Mouse (Mus musculus) intestine, embryonic 16.5 days (tissue): ENCODE measurements at regions not wholly inside any gene's neighbourhood (a gene's known extent, or its start where the extent isn't known, plus 50 kb on each side); places are given as distances from the start of the nearest gene placed in this dataset.
A peak's percentile ranks its signal among the peaks of the same experiment; 100 is the strongest.

ENCODE experiments used
- ATAC-seq: fragments of 200-750 bp; cut with Nextera tagmentation; 2 replicates; pipeline ENCODE4 v1.8.0; 2017; ENCODE audit warnings: moderate TSS enrichment, moderate library complexity
- H3K27ac ChIP-seq: fragments of 300-500 bp; sonication (generic); 2 replicates; pipeline ENCODE4 v1.5.1; 2014; ENCODE audit warnings: mild to moderate bottlenecking, low read length
- H3K27me3 ChIP-seq: fragments of 300-500 bp; sonication (generic); replicated peaks from 2 replicates; pipeline ENCODE4 v1.6.1; 2014; ENCODE audit warnings: low read length, control low read depth, mixed read lengths; ENCODE audit not compliant: control insufficient read depth, insufficient read depth
- H3K36me3 ChIP-seq: fragments of 300-500 bp; sonication (generic); 2 replicates; pipeline ENCODE4 v1.6.1; 2014; ENCODE audit warnings: low read length, control low read depth; ENCODE audit not compliant: control insufficient read depth, insufficient read depth
- H3K4me1 ChIP-seq: fragments of 300-500 bp; sonication (generic); 2 replicates; pipeline ENCODE4 v1.6.1; 2014; ENCODE audit warnings: low read length, control low read depth, mixed read lengths; ENCODE audit not compliant: control insufficient read depth, insufficient read depth
- H3K4me2 ChIP-seq: fragments of 300-500 bp; sonication (generic); 2 replicates; pipeline ENCODE4 v1.6.1; 2014; ENCODE audit warnings: low read depth, low read length, control low read depth
- H3K4me3 ChIP-seq: fragments of 300-500 bp; sonication (generic); 2 replicates; pipeline ENCODE4 v1.5.1; 2014; ENCODE audit warnings: mild to moderate bottlenecking, low read length
- H3K9ac ChIP-seq: fragments of 300-500 bp; sonication (generic); 2 replicates; pipeline ENCODE4 v1.6.1; 2014; ENCODE audit warnings: low read depth, low read length
- H3K9me3 ChIP-seq: fragments of 300-500 bp; sonication (generic); 2 replicates; pipeline ENCODE4 v1.6.1; 2016; ENCODE audit warnings: low read length, control low read depth; ENCODE audit not compliant: control insufficient read depth
- WGBS: fragments of 180-500 bp; shearing (Covaris S2); extraction: QIAGEN DNeasy Blood & Tissue Kit; methylation state at CpG from one replicate; pipeline ENCODE4 v1.1.7; 2014; 5-methylcytosine and 5-hydroxymethylcytosine counted together

DNA sequence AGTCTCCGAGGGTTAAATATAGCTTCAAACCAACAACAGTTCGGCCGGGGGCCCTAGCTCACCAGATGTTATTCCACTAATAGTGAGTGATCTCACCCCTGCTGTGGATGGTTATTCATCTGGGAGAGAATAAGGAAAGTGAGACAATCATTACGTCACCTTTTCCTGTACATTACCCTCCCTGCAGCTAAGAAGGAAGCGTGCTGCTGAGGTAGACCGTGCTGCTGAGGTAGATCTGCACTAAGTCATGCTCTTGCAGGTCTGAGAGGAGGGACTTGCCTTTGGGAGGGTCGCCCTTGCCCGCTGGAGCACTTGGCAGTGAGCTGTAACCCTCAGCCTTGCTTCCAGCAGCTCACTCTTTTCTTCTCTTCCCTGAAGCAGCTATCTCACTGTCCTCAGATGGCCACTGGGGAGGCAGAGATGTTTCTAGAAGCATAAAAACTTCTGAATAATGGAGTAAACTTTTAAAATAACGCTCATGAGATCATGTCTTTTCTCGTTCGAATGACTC lies 77.3 kb upstream of the Otud4 start:
- peak overlapping the region; percentile 70 for H3K27ac ChIP-seq
- H3K4me3 ChIP-seq: no peak overlapping the region
- no peaks in the 10 kb centered on the region for H3K27me3 ChIP-seq
- H3K4me1 ChIP-seq: 0 out of 2 replicates have a peak, but pooled peaks cover 9% of the 10 kb centered on the region
- WGBS: 46% methylated on average over 11 of the region's 11 CpGs
- peak; percentile 84 for ATAC-seq
- H3K4me2 ChIP-seq: 0 out of 2 replicates have a peak overlapping the region, but pooled peaks have one; percentile 4
- H3K9ac ChIP-seq: 0 out of 2 replicates have a peak overlapping the region, but pooled peaks have one; percentile 28
- H3K36me3 ChIP-seq: no peaks in the 10 kb centered on the region
- H3K9me3 ChIP-seq: no peaks in the 10 kb centered on the region

DNA sequence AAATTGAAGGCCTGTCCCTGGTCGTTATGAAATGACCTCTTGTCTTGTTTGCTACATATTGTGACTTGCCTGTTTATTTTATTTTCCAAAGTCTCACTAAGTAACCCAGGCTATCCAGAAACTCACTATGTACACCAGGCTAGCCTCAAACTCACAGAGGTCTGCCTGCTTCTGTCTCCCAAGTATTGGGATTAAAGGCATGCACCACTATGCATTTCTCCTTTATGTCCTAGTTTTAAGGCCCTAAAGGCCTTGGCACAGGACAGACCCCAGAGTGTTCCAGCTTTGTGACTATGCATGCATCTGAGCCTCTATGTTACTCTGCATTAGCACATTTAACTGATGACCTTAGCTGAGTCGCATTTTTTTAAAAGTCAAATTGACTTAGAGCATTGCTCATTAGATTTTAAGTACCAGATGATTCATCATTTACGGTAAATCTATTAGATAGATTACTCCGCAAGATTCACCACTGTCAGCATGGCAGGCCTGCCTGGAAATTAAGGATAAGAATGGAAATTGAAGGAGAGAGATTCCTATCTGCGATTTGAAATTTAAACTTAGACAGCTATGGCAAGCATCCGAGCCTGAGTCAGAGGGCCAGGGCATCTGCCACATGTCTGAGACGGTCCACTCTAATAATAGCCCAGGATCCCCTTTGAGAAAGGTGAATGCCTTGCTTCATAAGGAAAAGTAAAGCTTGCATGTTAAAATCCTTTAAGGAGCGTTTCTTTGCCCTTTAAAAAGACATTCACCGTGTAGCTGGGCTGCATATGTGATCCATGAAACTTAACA lies 78.0 kb upstream of the Otud4 start:
- H3K36me3 ChIP-seq: no peaks in the 10 kb centered on the region
- 0 out of 2 replicates have a peak, but pooled peaks cover 9% of the 10 kb centered on the region for H3K4me1 ChIP-seq
- H3K9me3 ChIP-seq: no peaks in the 10 kb centered on the region
- peak overlapping the region; percentile 70 for H3K27ac ChIP-seq
- WGBS: 66% methylated on average over 9 of the region's 9 CpGs
- ATAC-seq: peak; percentile 38; the same call in 1 of the 2 replicates
- H3K4me3 ChIP-seq: no peak overlapping the region
- no peaks in the 10 kb centered on the region for H3K27me3 ChIP-seq
- H3K4me2 ChIP-seq: 0 out of 2 replicates have a peak overlapping the region, but pooled peaks have one; percentile 4
- H3K9ac ChIP-seq: 0 out of 2 replicates have a peak overlapping the region, but pooled peaks have one; percentile 28

DNA sequence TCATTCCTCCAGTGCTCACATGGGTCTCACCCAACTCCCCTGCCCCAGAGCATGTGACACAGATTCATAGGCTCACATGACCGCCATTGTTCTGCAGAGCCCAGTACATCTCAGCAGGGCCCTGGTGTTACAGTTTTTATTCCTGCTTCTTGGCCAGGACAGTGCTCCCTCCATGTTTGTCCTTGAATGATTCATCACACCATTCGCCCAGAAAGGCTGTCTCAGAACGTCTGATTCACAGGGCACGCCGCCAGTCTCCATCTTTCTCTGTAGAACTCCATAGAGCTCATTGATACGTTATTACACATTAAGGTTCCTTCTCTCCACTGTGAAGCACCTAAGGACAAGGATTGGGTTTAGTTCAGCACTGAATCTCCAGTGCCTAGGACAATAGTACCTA lies 79.9 kb upstream of the Otud4 start:
- no peak overlapping the region for H3K27ac ChIP-seq
- no peak for ATAC-seq
- H3K4me3 ChIP-seq: no peak overlapping the region
- WGBS: 89% methylated on average over 6 of the region's 6 CpGs
- no peaks in the 10 kb centered on the region for H3K9me3 ChIP-seq
- no peaks in the 10 kb centered on the region for H3K27me3 ChIP-seq
- no peak overlapping the region for H3K4me2 ChIP-seq
- H3K9ac ChIP-seq: no peak overlapping the region
- 0 out of 2 replicates have a peak, but pooled peaks cover 9% of the 10 kb centered on the region for H3K4me1 ChIP-seq
- H3K36me3 ChIP-seq: no peaks in the 10 kb centered on the region

DNA sequence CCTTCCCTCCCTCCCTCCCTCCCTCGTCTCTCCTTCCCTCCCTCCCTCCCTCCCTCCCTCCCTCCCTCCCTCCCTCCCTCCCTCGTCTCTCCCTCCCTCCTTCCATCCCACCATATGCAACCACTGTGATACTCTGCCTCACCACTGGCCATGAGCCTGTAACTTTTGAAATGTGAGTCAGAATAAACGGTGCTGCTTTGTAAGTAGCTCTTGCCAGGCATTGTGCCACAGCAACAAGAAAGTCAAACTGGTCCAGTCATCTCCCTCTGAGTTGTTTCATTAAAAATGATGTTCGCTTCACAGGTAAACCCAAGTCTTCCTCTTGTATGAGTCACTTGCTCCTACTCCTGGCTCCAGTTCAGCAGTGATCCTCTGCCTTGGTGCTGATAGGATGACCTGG lies 85.1 kb upstream of the Otud4 start:
- 88% methylated on average over 2 of the region's 4 CpGs for WGBS
- H3K4me1 ChIP-seq: no peaks in the 10 kb centered on the region
- ATAC-seq: no peak

DNA sequence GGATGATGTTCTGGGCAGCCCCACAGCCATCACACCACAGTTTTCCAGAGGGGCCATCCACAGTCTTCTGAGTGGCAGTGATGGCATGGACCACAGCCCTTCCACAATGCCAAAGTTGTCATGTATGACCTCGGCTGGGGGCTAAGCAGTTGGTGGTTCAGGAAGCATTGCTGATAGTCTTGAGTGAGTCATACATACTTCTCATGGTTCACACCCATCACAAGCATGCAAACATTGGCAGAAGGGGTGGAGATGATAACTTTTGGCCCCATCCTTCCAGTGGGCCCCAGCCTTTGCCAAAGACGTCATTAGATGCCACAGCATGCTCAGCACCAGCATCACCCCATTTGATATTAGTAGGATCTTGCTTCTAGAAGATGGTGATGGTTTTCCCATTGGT lies 89.3 kb upstream of the Otud4 start:
- WGBS: 89% methylated on average over 2 of the region's 2 CpGs
- no peak for ATAC-seq
- no peaks in the 10 kb centered on the region for H3K9me3 ChIP-seq
- H3K4me2 ChIP-seq: no peak overlapping the region
- H3K9ac ChIP-seq: no peak overlapping the region
- no peak overlapping the region for H3K27ac ChIP-seq
- H3K36me3 ChIP-seq: no peaks in the 10 kb centered on the region
- H3K27me3 ChIP-seq: no peaks in the 10 kb centered on the region
- no peaks in the 10 kb centered on the region for H3K4me1 ChIP-seq
- H3K4me3 ChIP-seq: no peak overlapping the region

More for the DNA sequence above, 85.1 kb upstream of the Otud4 start:
- no peak overlapping the region for H3K9ac ChIP-seq
- H3K36me3 ChIP-seq: no peaks in the 10 kb centered on the region
- H3K4me2 ChIP-seq: no peak overlapping the region
- no peaks in the 10 kb centered on the region for H3K27me3 ChIP-seq
- H3K4me3 ChIP-seq: no peak overlapping the region
- no peak overlapping the region for H3K27ac ChIP-seq
- H3K9me3 ChIP-seq: no peaks in the 10 kb centered on the region

DNA sequence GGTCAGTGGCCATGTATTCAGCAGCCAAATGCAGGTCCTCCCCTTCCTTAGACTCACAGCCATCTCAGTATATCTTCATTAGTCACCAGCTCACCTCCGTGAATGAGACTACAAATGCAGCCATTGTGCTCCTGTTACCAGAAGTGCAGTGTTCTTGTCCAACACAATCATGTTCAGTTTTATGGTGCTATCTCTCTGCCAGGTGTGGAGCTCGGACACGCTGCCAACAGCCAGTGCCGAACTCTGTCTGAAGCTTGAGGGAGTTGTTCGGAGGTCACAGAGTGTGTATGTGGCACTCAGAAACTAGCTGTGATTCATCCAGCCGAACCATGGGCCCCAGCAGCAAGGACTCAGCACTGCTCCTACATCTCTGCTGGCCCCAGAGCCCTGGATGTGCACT lies 91.3 kb upstream of the Otud4 start:
- Histone ChIP-seq H3K27ac (no peak overlapping the region), H3K4me3 (no peak overlapping the region), H3K27me3 (no peaks in the 10 kb centered on the region), H3K4me2 (no peak overlapping the region), H3K4me1 (no peaks in the 10 kb centered on the region), H3K9ac (no peak overlapping the region), H3K9me3 (no peaks in the 10 kb centered on the region), H3K36me3 (no peaks in the 10 kb centered on the region)
- no peak for ATAC-seq
- WGBS: 77% methylated on average over 6 of the region's 6 CpGs

DNA sequence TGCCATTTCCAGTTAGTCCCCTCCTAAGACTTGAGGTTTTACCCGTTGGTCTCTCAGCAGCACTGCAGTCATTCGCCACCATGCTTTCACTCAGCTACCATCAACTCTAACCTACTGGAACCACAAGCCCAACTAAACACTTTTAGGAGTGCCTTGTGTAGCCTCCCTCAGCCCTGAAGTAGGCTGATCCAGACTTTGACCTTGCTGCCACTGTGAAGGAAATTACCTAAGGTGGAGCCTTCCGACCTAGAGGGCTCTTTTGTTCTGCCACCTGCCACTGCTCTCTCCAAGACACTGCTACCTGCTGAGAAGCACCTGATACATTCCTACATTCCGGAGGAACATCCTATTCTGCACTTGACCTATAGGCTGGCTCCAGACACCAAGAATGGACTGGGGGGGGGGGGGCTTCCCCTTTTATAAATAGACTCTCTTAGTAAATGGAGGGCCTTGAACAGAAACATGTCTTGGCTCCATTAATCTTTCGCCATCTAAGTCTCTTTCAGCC lies 93.5 kb upstream of the Otud4 start:
- Histone ChIP-seq H3K4me3 (no peak overlapping the region), H3K27me3 (no peaks in the 10 kb centered on the region), H3K27ac (no peak overlapping the region), H3K9ac (no peak overlapping the region), H3K4me2 (no peak overlapping the region), H3K36me3 (no peaks in the 10 kb centered on the region), H3K9me3 (no peaks in the 10 kb centered on the region), H3K4me1 (no peaks in the 10 kb centered on the region)
- no peak for ATAC-seq
- 80% methylated on average over 5 of the region's 5 CpGs for WGBS

DNA sequence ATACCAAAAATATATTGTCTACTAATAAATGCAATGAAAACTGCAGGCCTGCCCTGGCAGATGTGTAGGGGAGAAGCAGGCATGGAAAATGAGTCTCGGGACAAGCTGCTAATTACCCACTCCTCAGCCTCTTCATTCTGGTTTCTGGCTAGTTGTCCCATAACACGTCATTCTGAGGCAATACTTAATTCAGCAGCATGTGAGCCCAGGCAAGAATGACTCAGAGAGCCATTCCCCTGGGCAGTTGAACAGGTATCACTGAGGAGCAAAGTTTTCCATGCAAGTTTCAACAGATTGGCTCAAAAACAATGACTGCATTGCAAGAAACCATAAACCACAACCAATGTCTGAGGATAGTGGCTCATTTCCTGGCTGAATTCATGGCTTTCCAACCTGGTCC lies 97.0 kb upstream of the Otud4 start:
- WGBS: 74% methylated on average over 2 of the region's 2 CpGs
- ATAC-seq: no peak
- H3K4me2 ChIP-seq: no peak overlapping the region

DNA sequence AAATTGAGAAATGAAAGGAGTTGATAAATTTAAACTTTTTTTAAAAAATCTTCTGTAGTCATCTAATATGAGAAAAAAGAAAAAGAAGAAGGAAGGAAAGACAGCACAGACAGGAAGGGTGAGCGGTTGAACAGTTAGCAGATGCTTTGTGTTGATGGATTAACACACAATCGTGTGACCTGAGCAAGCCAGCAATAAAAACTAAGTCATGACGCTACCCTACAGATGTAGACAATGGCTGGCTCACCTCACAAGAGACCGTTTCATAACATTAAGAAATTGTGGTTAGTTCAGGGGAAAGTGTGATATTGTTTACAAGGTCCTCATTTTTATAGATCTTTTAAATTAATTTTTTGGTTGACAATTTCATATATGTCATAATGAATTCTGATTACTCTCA lies 99.4 kb upstream of the Otud4 start:
- Histone ChIP-seq H3K9ac (no peak overlapping the region), H3K4me2 (no peak overlapping the region), H3K27me3 (no peaks in the 10 kb centered on the region), H3K36me3 (no peaks in the 10 kb centered on the region), H3K4me1 (no peaks in the 10 kb centered on the region), H3K27ac (no peak overlapping the region), H3K9me3 (no peaks in the 10 kb centered on the region), H3K4me3 (no peak overlapping the region)
- WGBS: 76% methylated on average over 4 of the region's 4 CpGs
- ATAC-seq: no peak

More for the DNA sequence above, 97.0 kb upstream of the Otud4 start:
- H3K4me1 ChIP-seq: no peaks in the 10 kb centered on the region
- H3K9ac ChIP-seq: no peak overlapping the region
- H3K9me3 ChIP-seq: no peaks in the 10 kb centered on the region
- no peak overlapping the region for H3K27ac ChIP-seq
- no peak overlapping the region for H3K4me3 ChIP-seq
- H3K27me3 ChIP-seq: no peaks in the 10 kb centered on the region
- H3K36me3 ChIP-seq: no peaks in the 10 kb centered on the region
